Mouse (Mus musculus): ENCODE measurements around the gene Gm614. TPM values are rescaled to one million over a fixed set of nuclear protein-coding genes. Genes with fewer than 3 reads are reported as not detected.

Gene Gm614
- polyA plus RNA-seq (2016; fragmentation: Nextera tagmentation; extraction: Ambion mirVana) = not detected in 2 replicates

- WGBS = 94% methylated on average over 1 of the region's 1 CpGs
Observed at GRCm38 (mm10) chrX:101263892-101264291, at the start of gene Gm614. TSS of gene Gm614 (minus strand) at chrX:101263992.

GRCm38 (mm10) chrX:101309299-101309698, 45.5 kb upstream of the Gm614 start:
- Histone ChIP-seq H3K27me3 (ENCODE audit: low read depth, poor library complexity, severe bottlenecking) (peaks cover 95% of the 10 kb centered on the region), H3K4me1 (peaks cover 26% of the 10 kb centered on the region), H3K9me3 (replicated peaks) (no peaks in the 10 kb centered on the region), H3K36me3 (peaks cover 25% of the 10 kb centered on the region), H3K27ac (replicated peaks) (no peak overlapping the region), H3K4me3 (no peak overlapping the region)
- no peak for DNase-seq (ENCODE audit: low spot score)
- 96% methylated on average over 5 of the region's 5 CpGs for WGBS

More at GRCm38 (mm10) chrX:101263892-101264291, at the start of gene Gm614:
- no peaks in the 10 kb centered on the region for H3K9me3 ChIP-seq (replicated peaks)
- no peak within 1 kb of the TSS for H3K4me3 ChIP-seq
- H3K36me3 ChIP-seq = no peaks in the 10 kb centered on the region
- peaks cover 14% of the 10 kb centered on the region for H3K4me1 ChIP-seq
- H3K27ac ChIP-seq (replicated peaks) = no peak within 1 kb of the TSS
- H3K27me3 ChIP-seq (ENCODE audit: low read depth, poor library complexity, severe bottlenecking) = peaks cover 72% of the 10 kb centered on the region
- no peak for DNase-seq (ENCODE audit: low spot score)

DNA sequence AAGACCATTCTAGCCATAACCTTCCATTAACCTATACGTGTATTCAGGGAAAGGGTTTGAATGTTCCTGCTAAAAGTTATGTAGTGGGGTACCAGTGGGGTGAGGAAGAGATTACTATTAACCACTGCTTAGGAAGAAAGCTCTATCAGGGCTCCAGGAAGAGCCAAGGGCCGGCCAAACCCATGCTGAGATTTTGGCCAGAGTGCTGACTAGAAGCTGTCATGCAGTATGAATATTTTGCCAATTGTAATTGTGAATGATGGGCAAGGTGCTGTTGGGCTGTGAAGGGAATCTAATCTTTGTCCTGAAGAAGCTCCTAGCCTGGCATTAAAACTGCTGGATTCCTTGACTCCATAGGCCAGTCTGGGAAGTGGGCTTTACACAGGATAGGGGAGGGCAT, 40.9 kb upstream of the Gm614 start:
- 29% methylated on average over 2 of the region's 2 CpGs for WGBS
- peaks cover 98% of the 10 kb centered on the region for H3K27me3 ChIP-seq (ENCODE audit: low read depth, poor library complexity, severe bottlenecking)
- no peak for DNase-seq (ENCODE audit: low spot score)
- peak overlapping the region; percentile 82; the same call in 1 of the 2 replicates for H3K27ac ChIP-seq (replicated peaks)
- H3K4me1 ChIP-seq = peaks cover 59% of the 10 kb centered on the region
- H3K4me3 ChIP-seq = no peak overlapping the region
- no peaks in the 10 kb centered on the region for H3K9me3 ChIP-seq (replicated peaks)
- peaks cover 5% of the 10 kb centered on the region; the same call in 1 of the 2 replicates for H3K36me3 ChIP-seq

DNA sequence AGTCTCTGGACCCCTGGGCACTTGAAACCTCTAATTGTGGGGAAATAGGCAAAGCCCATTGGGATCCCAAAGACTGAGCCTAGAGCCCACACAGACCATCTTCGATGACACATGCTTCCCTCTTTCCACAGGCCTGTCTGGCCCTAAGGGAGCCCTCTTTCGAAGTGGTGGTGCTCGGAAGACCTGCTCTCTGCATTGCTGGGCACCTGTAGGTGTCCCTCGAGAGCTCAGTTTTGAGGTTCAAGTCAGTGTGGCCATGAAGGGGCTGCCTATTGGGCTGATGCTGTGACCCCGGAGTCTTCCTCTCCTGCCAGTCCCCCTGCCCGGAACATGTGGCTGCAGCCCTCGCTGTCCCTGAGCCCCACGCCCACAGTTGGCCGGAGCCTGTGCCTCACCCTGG, 37.9 kb upstream of the Gm614 start:
- DNase-seq (ENCODE audit: low spot score) = no peak
- no peaks in the 10 kb centered on the region for H3K9me3 ChIP-seq (replicated peaks)
- H3K27me3 ChIP-seq (ENCODE audit: low read depth, poor library complexity, severe bottlenecking) = peaks cover 99% of the 10 kb centered on the region
- peak overlapping the region; percentile 82 for H3K27ac ChIP-seq (replicated peaks)
- peak overlapping the region; percentile 28; the same call in 1 of the 2 replicates for H3K4me3 ChIP-seq
- WGBS = 64% methylated on average over 9 of the region's 9 CpGs
- H3K4me1 ChIP-seq = peaks cover 71% of the 10 kb centered on the region
- H3K36me3 ChIP-seq = peaks cover 14% of the 10 kb centered on the region

DNA sequence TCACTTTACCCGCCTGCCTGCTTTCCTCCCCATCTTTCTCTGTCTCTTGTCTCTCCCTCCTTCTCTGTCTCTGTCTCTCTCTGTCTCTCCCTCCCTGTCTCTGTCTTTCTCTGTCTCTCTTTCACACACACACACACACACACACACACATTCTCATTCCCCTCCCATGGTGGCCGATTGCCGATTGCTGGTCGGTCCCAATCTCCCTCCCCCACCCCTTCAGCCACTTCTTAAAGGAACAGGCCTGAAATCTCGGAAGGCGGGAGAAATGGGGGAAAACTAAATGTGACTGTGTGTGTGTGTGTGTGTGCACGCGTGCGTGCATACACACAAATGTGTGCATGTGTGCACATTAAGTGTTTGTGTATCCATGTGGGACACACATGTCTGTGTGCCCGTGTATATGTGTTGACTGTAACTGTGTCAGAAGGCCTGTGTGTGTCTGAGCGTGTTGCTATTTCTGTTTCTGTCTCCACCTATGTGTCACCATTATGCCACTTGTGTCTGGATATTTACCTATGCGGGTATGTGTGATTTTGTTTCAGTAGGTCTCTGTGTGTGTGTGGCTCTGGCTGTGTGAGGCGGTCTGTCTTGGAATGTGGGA, 36.7 kb upstream of the Gm614 start:
- Histone ChIP-seq H3K4me1 (peaks cover 69% of the 10 kb centered on the region), H3K4me3 (peak overlapping the region; percentile 54), H3K27me3 (ENCODE audit: low read depth, poor library complexity, severe bottlenecking) (peaks cover 99% of the 10 kb centered on the region), H3K27ac (replicated peaks) (peak overlapping the region; percentile 82), H3K36me3 (peaks cover 25% of the 10 kb centered on the region), H3K9me3 (replicated peaks) (no peaks in the 10 kb centered on the region)
- DNase-seq (ENCODE audit: low spot score) = peak; percentile 53
- 25% methylated on average over 13 of the region's 13 CpGs for WGBS

GRCm38 (mm10) chrX:101299473-101300426, 36.0 kb upstream of the Gm614 start:
- H3K27me3 ChIP-seq (ENCODE audit: low read depth, poor library complexity, severe bottlenecking) = peaks cover 99% of the 10 kb centered on the region
- H3K4me1 ChIP-seq = peaks cover 62% of the 10 kb centered on the region

DNA sequence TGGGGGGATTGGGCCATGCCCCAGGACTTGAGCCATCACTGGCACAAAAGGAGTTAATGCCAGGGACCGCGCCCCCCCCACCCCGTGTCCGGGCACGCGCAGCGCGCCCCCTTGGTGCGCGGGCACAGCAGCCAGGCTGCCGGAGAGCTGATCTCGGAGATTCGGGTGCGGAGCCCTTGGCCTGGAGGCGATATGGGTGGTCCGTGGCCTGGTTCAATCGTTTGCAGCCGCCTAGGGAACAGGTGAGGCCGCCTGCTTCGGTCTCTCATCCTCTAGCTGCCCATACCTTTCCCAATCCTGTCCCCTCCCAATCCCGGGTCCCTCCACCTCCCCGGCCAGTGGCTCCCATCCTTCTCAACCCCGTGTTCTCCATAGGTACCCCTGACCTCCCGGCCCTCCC, 35.3 kb upstream of the Gm614 start, which contains the start of gene Nlgn3:
TSS of gene Nlgn3 (plus strand) at position 114 of the 400 bp plus-strand sequence.
- Histone ChIP-seq H3K4me3 (peak within 1 kb of the TSS; percentile 54), H3K36me3 (peaks cover 39% of the 10 kb centered on the region), H3K27ac (replicated peaks) (peak within 1 kb of the TSS; percentile 82), H3K9me3 (replicated peaks) (no peaks in the 10 kb centered on the region), H3K4me1 (peaks cover 55% of the 10 kb centered on the region), H3K27me3 (ENCODE audit: low read depth, poor library complexity, severe bottlenecking) (peaks cover 98% of the 10 kb centered on the region)
- DNase-seq (ENCODE audit: low spot score) = peak; percentile 39
- whole genome bisulfite sequencing = 18% methylated on average over 22 of the region's 24 CpGs

More at GRCm38 (mm10) chrX:101299473-101300426, 36.0 kb upstream of the Gm614 start:
- no peaks in the 10 kb centered on the region for H3K9me3 ChIP-seq (replicated peaks)
- H3K4me3 ChIP-seq = peak overlapping the region; percentile 54
- 20% methylated on average over 9 of the region's 13 CpGs for WGBS
- peak overlapping the region; percentile 82 for H3K27ac ChIP-seq (replicated peaks)
- DNase-seq (ENCODE audit: low spot score) = peak; percentile 62
- peaks cover 32% of the 10 kb centered on the region for H3K36me3 ChIP-seq

DNA sequence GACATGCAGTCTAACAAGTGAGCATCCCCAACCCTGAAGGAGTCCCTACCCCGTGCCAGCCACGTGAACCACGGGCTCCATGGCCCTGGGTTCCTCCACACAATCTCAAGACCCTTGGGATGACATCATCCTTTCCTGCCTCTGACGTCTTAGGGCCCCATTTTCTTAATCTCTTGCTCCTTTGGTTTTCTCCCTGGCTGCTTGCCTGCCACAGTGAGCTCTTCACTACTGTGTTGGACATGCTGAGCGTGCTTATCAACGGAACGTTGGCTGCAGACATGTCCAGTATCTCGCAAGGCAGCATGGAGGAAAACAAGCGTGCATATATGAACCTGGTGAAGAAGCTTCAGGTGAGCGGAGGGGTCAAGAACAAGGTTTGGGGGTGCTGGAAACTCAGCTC, 26.3 kb upstream of the Gm614 start:
- 94% methylated on average over 10 of the region's 10 CpGs for WGBS
- DNase-seq (ENCODE audit: low spot score) = no peak
- no peak overlapping the region for H3K4me3 ChIP-seq
- no peaks in the 10 kb centered on the region for H3K4me1 ChIP-seq
- H3K27ac ChIP-seq (replicated peaks) = no peak overlapping the region
- H3K9me3 ChIP-seq (replicated peaks) = no peaks in the 10 kb centered on the region
- H3K27me3 ChIP-seq (ENCODE audit: low read depth, poor library complexity, severe bottlenecking) = peaks cover 89% of the 10 kb centered on the region
- H3K36me3 ChIP-seq = peaks cover 100% of the 10 kb centered on the region

- H3K4me3 ChIP-seq = no peak overlapping the region
- no peak overlapping the region for H3K27ac ChIP-seq (replicated peaks)
- peaks cover 89% of the 10 kb centered on the region for H3K27me3 ChIP-seq (ENCODE audit: low read depth, poor library complexity, severe bottlenecking)
- no peak for DNase-seq (ENCODE audit: low spot score)
- 92% methylated on average over 7 of the region's 7 CpGs for WGBS
- H3K9me3 ChIP-seq (replicated peaks) = no peaks in the 10 kb centered on the region
- H3K36me3 ChIP-seq = peaks cover 100% of the 10 kb centered on the region
- H3K4me1 ChIP-seq = no peaks in the 10 kb centered on the region
Observed at GRCm38 (mm10) chrX:101289037-101289436, 25.2 kb upstream of the Gm614 start.

DNA sequence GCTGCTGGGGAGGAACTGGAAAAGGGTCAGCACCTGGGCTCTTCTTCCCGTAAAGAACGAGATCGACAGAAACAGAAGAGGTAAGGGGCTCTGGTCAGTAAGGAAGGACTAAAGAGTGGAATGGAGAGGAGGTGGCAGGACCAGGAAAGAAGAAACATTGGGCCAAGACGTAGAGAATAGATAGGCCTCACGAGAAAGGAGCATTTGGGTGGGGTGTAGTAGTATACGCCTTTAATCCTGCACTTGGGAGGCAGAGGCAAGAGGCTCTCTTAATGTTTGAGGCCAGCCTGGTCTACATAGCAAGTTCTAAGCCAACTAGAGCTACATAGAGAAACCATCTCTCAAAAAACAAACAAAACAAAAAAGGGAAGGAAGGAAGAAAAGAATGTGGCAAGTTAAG, 24.6 kb upstream of the Gm614 start:
- no peak for DNase-seq (ENCODE audit: low spot score)
- peaks cover 88% of the 10 kb centered on the region for H3K27me3 ChIP-seq (ENCODE audit: low read depth, poor library complexity, severe bottlenecking)
- H3K27ac ChIP-seq (replicated peaks) = no peak overlapping the region
- no peaks in the 10 kb centered on the region for H3K9me3 ChIP-seq (replicated peaks)
- no peak overlapping the region for H3K4me3 ChIP-seq
- H3K4me1 ChIP-seq = no peaks in the 10 kb centered on the region
- WGBS = 94% methylated on average over 6 of the region's 6 CpGs
- H3K36me3 ChIP-seq = peaks cover 100% of the 10 kb centered on the region

DNA sequence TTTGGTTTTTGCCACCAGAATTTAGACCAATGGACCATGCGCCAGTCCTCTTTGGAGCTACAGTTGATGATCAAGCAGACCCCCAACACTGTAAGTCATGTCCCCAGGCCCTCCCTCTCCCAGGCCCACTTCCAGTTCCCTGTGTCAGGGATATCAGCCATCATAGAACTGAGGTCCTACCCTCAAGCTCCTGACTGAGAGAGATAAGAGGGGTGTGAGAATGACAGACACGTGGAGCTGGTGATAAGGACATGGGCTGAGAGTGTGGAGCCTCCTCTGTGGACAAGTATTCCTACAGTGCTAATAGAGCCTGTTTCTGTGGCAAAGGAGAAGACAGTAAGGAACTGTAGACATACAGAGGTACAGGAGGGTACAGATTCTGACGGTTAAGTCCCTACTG, 23.8 kb upstream of the Gm614 start:
- H3K36me3 ChIP-seq = peaks cover 100% of the 10 kb centered on the region

DNA sequence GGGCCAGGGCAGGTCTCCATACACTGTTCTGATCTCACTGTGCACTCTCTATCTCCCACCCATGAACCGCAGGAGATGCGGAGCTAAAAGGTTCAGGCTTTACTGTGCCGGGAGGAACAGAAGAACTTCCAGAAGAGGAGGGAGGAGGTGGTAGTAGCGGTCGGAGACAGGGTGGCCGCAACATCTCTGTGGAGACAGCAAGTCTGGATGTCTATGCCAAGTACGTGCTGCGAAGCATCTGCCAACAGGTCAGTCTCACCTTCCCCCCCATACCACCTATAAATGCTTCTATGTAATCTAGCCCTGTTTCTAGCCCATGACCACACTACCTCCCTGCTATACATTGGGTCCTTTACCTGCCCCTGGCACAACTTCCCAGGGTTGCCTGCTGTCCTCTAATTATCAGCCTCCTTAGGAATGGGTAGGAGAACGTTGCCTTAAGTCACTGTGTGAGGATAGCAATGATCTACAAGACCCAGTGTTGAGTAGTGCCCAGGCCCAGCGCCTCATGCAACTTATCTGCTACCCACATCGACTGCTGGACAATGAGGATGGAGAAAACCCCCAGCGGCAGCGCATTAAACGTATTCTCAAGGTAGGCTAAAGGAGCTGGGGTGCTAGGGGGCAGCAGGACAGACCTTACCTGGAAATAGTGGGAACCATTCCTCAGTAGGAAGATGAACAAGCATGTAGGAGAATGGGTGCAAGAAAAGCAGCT, 22.3 kb upstream of the Gm614 start:
- no peak for DNase-seq (ENCODE audit: low spot score)
- H3K9me3 ChIP-seq (replicated peaks) = no peaks in the 10 kb centered on the region
- peaks cover 100% of the 10 kb centered on the region for H3K36me3 ChIP-seq
- no peaks in the 10 kb centered on the region for H3K4me1 ChIP-seq
- no peak overlapping the region for H3K4me3 ChIP-seq
- peaks cover 88% of the 10 kb centered on the region for H3K27me3 ChIP-seq (ENCODE audit: low read depth, poor library complexity, severe bottlenecking)
- 94% methylated on average over 14 of the region's 14 CpGs for WGBS
- H3K27ac ChIP-seq (replicated peaks) = no peak overlapping the region

More for the DNA sequence above, 23.8 kb upstream of the Gm614 start:
- Histone ChIP-seq H3K9me3 (replicated peaks) (no peaks in the 10 kb centered on the region), H3K4me1 (no peaks in the 10 kb centered on the region), H3K27me3 (ENCODE audit: low read depth, poor library complexity, severe bottlenecking) (peaks cover 88% of the 10 kb centered on the region), H3K4me3 (no peak overlapping the region), H3K27ac (replicated peaks) (no peak overlapping the region)
- DNase-seq (ENCODE audit: low spot score) = no peak
- WGBS = 84% methylated on average over 3 of the region's 3 CpGs

Data from midbrain, embryonic 10.5 days (tissue).